Mouse (Mus musculus): Measurements from ENCODE around the gene Gm3755.
"Not testable (repeated sequence)": the region's sequence is repeated elsewhere in the genome, so short reads cannot be mapped to it uniquely, and the experiment has no call there.

Gene Gm3755
- long read RNA-seq, experiment 1, result 0 reads
- long read RNA-seq, experiment 2, result 0 reads

DNA sequence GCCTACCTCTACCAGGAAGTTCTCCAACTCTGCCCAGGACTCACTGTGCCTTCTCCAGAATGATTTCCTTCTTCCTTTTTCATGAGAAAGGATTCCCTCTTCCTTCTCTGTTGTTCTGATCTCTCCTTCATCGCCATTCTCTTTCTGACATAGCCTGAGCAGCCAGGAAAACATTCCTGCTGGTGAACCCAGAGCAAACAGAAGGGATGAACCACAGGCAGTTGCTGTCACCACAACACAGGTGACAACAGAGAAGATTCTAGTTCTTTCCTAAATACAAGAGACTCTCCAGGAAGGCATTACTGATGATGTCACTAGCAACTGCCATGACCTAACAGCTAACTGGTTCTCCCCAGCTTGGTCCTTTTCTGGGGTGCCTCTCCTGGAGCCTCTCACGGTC, at the start of gene Gm3755:
Gene Gm3755 (minus strand): TSS at position 101 of the 400 bp plus-strand sequence.
- intact Hi-C loops (cut with DNase I), result not testable (repeated sequence)

GRCm38 (mm10) chr14:7488731-7489130, 38.0 kb upstream of the Gm3755 start:
- intact Hi-C loops (cut with DNase I), result not testable (repeated sequence)

DNA sequence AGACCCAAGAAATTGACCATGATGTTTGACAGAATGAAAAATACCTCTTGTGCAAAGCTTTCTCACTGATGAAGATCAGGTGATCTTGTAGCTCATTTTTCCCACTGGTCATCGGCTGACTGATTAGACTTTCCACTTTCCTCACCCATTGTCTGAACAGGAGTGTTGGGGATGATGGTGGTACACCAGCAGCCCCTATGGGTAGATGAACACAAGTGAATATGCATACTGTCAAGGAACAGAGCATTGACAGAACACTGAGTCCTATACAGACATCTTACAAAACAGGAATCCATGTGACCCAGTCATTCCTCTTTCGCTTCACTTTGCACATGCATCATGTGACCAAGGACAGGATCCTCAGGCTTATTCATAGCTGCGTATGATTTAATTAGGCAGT, 32.9 kb upstream of the Gm3755 start, which contains the start of gene Gm3752:
Gene Gm3752 (minus strand): TSS at position 101 of the 400 bp plus-strand sequence.
- intact Hi-C loops (cut with DNase I), result not testable (repeated sequence)

GRCm38 (mm10) chr14:7422496-7422895, 28.2 kb downstream of the Gm3755 start:
- intact Hi-C loops (cut with DNase I), result not testable (repeated sequence)
